Mouse (Mus musculus): ENCODE measurements at regions not wholly inside any gene's neighbourhood (a gene's known extent, or its start where the extent isn't known, plus 50 kb on each side); places are given as distances from the start of the nearest gene placed in this dataset.

DNA sequence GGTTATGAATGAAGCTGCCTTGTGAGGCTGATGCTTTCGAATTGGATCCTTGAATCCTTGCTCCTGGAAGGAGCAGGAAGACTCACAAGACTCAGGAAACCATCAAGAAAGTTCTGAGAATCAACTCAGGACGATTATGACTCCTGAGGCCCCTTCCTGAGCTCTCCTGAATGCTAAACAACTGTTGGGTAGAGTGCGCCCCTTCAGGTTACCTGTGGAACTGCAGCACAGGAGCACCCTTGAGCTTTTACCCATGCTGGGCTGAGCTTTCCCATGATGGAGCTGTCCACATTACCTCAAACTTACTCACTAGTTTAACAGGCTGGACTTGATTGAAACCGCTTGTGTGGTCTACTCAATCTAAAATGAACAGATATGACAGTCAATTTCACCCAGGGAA is 553.3 kb downstream of the Jrkl start:
- TF ChIP-seq CTCF (IDR thresholded peaks at IDR 0.05) = peak; percentile 47
- TF ChIP-seq EP300 (IDR thresholded peaks at IDR 0.05; ENCODE audit: insufficient read depth, low read depth, low read length) = no peak
- TF ChIP-seq POLR2A (IDR thresholded peaks at IDR 0.05; ENCODE audit: insufficient read depth, low read depth, low read length) = no peak
